Mouse (Mus musculus): ENCODE measurements at regions not wholly inside any gene's neighbourhood (a gene's known extent, or its start where the extent isn't known, plus 50 kb on each side); places are given as distances from the start of the nearest gene placed in this dataset.

- no peak for TF ChIP-seq MAFK (IDR thresholded peaks at IDR 0.05; ENCODE audit: insufficient read depth, low read depth, low read length)
- no peak for TF ChIP-seq ZC3H11A (IDR thresholded peaks at IDR 0.05; ENCODE audit: borderline replicate concordance, low read depth, low read length)
- no peak for TF ChIP-seq CHD2 (IDR thresholded peaks at IDR 0.05; ENCODE audit: low read depth, low read length)
Observed at GRCm38 (mm10) chr14:46317406-46318045, 61.7 kb upstream of the Gm15217 start.

Data from ES-E14 (cell line).